Mouse (Mus musculus) small intestine, adult 2 months (tissue): Measurements from ENCODE around the gene Gp9. TPM values are rescaled to one million over a fixed set of nuclear protein-coding genes. Genes with fewer than 3 reads are reported as not detected.

ENCODE experiments used
- H3K27ac ChIP-seq: fragments of 200-500 bp; 2 replicates; pipeline ENCODE4 v1.5.1; 2012; ENCODE audit warnings: low read depth, low read length, control low read depth, inconsistent platforms; ENCODE audit not compliant: insufficient read depth
- H3K27me3 ChIP-seq: fragments of 200-500 bp; 2 replicates; pipeline ENCODE4 v1.6.1; 2012; ENCODE audit warnings: mild to moderate bottlenecking, moderate library complexity, low read length, inconsistent platforms; ENCODE audit not compliant: control insufficient read depth, insufficient read depth
- H3K36me3 ChIP-seq: fragments of 200-500 bp; 2 replicates; pipeline ENCODE4 v1.6.1; 2012; ENCODE audit warnings: mild to moderate bottlenecking, low read length, control low read depth, inconsistent platforms; ENCODE audit not compliant: control insufficient read depth, insufficient read depth
- H3K4me1 ChIP-seq: fragments of 200-500 bp; 2 replicates; pipeline ENCODE4 v1.6.1; 2012; ENCODE audit warnings: low read length, inconsistent platforms, mixed read lengths; ENCODE audit not compliant: control insufficient read depth, insufficient read depth, insufficient read length
- H3K4me3 ChIP-seq: fragments of 200-500 bp; 2 replicates; pipeline ENCODE4 v1.5.1; 2012; ENCODE audit warnings: low read depth, mild to moderate bottlenecking, control low read depth, inconsistent platforms, low read length, moderate library complexity
- CTCF ChIP-seq: fragments of 200-500 bp; IDR thresholded peaks from 2 replicates; pipeline ENCODE4 v1.5.1; 2012; ENCODE audit warnings: low read depth, mild to moderate bottlenecking, control low read depth, inconsistent platforms, low read length, moderate library complexity, mixed read lengths; ENCODE audit not compliant: insufficient replicate concordance, insufficient read length; ENCODE audit errors: extremely low read depth
- POLR2A ChIP-seq: fragments of 200-500 bp; IDR thresholded peaks from 2 replicates; pipeline ENCODE4 v1.6.1; 2012; ENCODE audit warnings: low read depth, mild to moderate bottlenecking, control low read depth, inconsistent platforms, low read length, moderate library complexity
- WGBS: fragments of 180-500 bp; shearing (Covaris S2); methylation state at CpG from one replicate; pipeline ENCODE4 v1.1.7; 2018; 5-methylcytosine and 5-hydroxymethylcytosine counted together
- polyA plus RNA-seq: library from polyadenylated mRNA; depleted of rRNA; stranded (reverse); fragments of >200 nt; gene quantifications from 2 replicates; pipeline ENCODE4 v1.2.3, GENCODE M21; 2012

Gene Gp9
- polyA plus RNA-seq, 1 experiment, result not detected

DNA sequence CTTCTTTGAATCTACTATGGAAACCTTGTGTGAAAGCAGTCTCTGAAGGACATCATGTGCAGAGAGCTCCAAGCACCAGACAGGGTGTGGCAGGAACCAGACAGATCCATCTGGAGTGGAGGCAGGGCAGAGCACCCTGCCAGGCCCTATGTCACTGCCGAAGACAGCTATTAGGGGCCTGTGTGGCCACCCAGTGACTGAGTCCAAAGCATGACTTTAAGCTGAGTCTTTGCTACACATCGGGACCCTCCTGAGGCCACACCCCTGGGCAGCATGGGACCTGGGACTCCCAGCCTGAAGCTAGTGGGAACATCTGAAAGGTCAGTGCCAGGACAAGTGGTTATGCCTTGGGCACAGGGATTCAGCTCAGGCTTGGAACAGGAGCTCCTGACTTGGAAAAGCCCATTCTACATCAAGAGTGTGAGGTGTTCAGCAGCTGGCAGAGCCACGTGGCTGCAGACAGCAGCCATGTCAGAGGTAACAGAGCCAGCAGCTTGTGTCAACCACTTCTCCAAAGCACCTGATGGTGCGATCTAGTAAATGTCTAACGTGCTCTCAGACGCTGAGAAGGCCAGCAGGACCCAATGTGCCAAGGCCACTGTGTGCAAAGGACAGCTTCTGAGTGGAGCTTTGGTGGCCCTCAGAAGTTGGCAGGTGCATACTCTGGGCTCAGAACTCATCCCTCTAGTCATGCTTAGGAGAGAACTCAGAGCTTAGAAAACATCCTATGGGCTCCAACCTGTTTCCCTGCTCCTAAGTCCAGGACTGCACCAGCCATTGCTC lies 9.4 kb downstream of the Gp9 start:
- Histone ChIP-seq H3K4me1 (peaks cover 49% of the 10 kb centered on the region), H3K27ac (0 out of 2 replicates have a peak overlapping the region, but pooled peaks have one; percentile 14), H3K27me3 (no peaks in the 10 kb centered on the region), H3K4me3 (no peak overlapping the region), H3K36me3 (peaks cover 12% of the 10 kb centered on the region)
- no peak for TF ChIP-seq CTCF
- no peak for TF ChIP-seq POLR2A
- WGBS, result 37% methylated on average over 6 of the region's 6 CpGs

DNA sequence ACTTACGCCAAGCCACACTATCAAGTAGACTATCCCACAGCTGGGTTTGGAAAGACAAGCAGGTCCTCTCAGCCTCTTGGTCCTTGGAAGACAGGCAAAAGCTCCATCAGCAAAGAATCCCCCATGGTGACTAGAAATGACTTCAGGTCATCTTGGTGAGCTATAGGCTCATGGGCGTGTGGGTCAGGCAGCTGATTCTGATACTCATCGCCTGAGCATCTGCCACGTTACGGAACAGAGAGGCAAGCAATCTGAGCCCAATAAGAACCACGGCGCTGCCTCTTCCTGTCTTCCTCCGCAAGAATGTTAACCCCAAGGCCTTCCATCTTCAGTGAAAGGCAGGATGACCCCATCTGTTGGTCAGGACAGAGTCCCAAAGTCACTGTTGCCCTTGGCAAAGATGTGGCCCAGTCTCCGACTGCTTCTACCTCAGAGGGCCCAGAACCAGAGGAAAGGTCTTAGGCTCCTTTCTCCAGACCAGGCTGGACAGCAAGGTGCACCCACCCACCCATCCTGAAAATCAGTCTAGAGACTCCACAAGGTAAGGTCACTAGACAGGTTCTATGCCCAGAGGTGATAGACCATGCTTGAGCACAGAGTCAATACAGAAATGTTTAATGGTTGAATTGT lies 10.5 kb downstream of the Gp9 start:
- 85% methylated on average over 9 of the region's 9 CpGs for WGBS
- peak overlapping the region; percentile 70; the same call in 1 of the 2 replicates for H3K27ac ChIP-seq
- peaks cover 49% of the 10 kb centered on the region for H3K4me1 ChIP-seq
- H3K4me3 ChIP-seq, result no peak overlapping the region
- no peaks in the 10 kb centered on the region for H3K27me3 ChIP-seq
- H3K36me3 ChIP-seq, result peaks cover 22% of the 10 kb centered on the region
- no peak for TF ChIP-seq POLR2A

DNA sequence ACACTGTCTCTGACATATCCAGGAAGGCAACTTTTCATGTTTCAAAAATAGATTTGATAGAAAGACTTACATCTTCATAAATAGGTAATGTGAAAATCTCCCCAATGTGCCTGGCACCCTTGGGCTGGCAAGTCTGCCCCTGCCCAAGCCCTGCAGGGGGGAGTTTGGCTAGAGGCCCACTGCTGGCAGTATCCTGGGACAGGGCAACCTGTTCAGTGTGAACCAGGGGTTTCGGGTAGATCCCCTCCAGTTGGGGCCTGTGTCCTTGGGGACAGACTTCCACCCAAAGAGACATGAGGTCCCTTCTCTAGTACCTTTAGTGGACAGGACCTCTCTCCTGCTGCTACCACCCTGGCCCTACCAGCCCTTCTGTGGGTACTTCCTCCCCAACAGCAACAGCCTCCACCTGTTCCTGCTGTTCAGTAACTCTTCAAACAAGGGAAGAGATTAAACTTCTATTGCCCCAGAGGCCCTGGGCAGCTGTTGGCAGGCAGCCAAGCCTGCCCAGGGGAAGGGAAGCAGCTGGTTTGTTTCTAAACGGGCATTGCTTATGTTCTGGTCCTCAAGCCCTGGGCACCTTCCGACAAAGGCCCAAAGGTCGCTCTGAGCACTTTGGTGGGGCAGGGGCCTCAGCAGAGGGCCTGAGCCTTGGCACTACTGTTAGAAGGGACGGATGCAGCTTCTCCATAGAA lies 11.2 kb downstream of the Gp9 start:
- Histone ChIP-seq H3K4me1 (peaks cover 49% of the 10 kb centered on the region), H3K27ac (peak overlapping the region; percentile 70), H3K4me3 (no peak overlapping the region), H3K27me3 (no peaks in the 10 kb centered on the region), H3K36me3 (peaks cover 25% of the 10 kb centered on the region)
- 9% methylated on average over 5 of the region's 5 CpGs for WGBS
- peak; percentile 38; the same call in 1 of the 2 replicates for TF ChIP-seq POLR2A
- no peak for TF ChIP-seq CTCF

DNA sequence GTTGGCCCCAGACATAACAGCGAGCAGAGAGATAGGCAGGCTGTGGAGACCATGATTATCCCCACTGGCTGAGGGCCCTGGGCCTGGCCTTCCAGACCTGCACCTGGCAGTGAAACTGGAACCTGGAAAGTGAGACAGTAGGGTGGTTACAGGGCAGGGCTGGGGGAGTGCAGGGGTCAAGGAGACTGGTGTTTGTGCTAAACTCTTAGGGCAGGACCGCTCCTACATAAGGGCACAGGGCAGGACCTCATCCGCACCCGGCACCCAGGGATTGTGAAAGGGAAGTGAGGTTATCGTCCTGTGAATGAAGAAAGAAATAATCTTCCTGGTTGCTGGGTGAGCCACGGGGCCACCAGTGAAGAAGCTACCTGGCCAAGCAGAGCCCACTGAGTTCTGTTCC lies 11.9 kb downstream of the Gp9 start:
- 27% methylated on average over 6 of the region's 6 CpGs for WGBS
- no peaks in the 10 kb centered on the region for H3K27me3 ChIP-seq
- H3K27ac ChIP-seq, result peak overlapping the region; percentile 70
- H3K4me3 ChIP-seq, result no peak overlapping the region
- peaks cover 49% of the 10 kb centered on the region for H3K4me1 ChIP-seq
- H3K36me3 ChIP-seq, result peaks cover 32% of the 10 kb centered on the region
- no peak for TF ChIP-seq POLR2A
- TF ChIP-seq CTCF, result no peak

DNA sequence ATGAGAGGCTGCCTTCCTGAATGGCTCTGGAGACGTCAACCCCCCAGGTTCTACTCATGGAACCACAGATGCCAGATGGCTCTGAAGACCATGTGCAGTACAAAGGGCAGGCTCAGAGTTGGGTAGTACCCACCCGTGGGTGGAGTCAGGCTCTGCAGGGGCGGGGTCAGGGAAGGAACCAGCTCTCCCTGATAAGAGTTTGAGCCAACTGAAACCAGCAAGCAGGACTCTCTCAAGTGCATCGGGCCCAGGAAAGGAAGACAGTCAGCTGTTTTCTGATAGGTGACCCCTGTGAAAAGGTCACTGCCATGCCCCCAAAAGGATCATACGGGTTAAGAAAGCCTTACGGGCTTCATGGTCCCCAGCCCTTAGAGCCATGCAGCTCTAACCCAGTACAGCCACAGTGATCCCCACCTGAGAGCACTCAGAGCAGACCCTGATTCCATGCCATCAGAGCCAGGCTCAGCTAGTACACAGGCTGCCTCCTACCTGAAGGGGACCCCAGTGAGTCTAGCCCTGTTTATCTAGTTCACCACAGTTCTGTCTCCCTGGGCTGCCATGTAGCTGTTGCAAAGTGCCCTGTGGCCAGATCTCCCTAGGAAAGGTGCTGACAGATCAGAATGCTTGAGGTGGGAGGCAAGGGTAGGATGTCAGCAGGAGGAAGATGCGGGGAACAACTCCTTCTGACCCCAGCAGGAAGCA lies 13.1 kb downstream of the Gp9 start:
- WGBS, result 27% methylated on average over 7 of the region's 7 CpGs
- Histone ChIP-seq H3K4me3 (no peak overlapping the region), H3K27ac (peak overlapping the region; percentile 75), H3K27me3 (no peaks in the 10 kb centered on the region), H3K36me3 (peaks cover 32% of the 10 kb centered on the region), H3K4me1 (peaks cover 44% of the 10 kb centered on the region)
- TF ChIP-seq POLR2A, result no peak
- no peak for TF ChIP-seq CTCF

DNA sequence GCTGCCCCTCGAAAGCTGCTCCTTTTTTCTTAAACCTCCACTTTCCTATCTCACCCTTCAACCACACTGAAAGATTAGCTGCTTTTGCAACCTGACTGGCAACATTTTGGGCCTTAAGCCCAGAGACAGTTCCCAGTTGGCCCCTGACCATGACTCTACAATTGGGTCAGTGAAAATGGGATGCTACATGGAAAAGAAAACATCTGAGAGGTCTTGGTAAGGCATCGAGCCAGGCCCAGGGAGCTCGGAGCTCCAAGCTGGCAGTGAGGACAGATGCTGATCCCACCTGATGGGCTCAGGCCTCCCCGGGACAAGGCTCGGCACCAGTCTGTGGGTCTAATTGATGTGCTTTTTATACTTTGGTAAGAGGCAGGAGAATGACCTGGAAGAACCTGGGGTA lies 14.0 kb downstream of the Gp9 start:
- Histone ChIP-seq H3K4me1 (peaks cover 41% of the 10 kb centered on the region), H3K4me3 (no peak overlapping the region), H3K36me3 (peaks cover 32% of the 10 kb centered on the region), H3K27me3 (no peaks in the 10 kb centered on the region), H3K27ac (no peak overlapping the region)
- 89% methylated on average over 5 of the region's 5 CpGs for WGBS
- TF ChIP-seq CTCF, result no peak
- no peak for TF ChIP-seq POLR2A
